Mouse (Mus musculus): ENCODE measurements at regions not wholly inside any gene's neighbourhood (a gene's known extent, or its start where the extent isn't known, plus 50 kb on each side); places are given as distances from the start of the nearest gene placed in this dataset.

DNA sequence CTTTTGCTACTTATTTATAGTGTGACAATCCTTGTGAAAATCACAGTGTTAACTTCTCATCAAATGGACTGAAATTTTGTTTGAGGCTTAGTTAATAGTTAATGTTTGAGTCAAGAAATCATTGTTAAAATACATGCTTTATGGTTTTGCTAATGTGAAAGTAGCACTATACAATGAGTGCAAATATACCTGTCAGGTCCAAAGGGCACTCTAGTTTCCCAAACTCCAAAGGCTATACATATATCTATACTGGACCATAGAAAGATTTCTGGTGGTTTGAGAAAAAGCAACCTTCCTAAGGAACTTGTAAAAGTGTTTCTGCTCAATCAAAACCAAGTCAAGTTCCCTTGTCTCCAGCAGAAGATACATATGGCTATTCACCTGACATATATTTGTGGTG is 258.3 kb upstream of the Dsel start:
- Histone ChIP-seq H3K4me3 (no peak overlapping the region), H3K27me3 (replicated peaks; ENCODE audit: low read depth, poor library complexity, severe bottlenecking) (no peaks in the 10 kb centered on the region), H3K27ac (replicated peaks) (no peak overlapping the region), H3K36me3 (replicated peaks) (no peaks in the 10 kb centered on the region), H3K4me1 (no peaks in the 10 kb centered on the region), H3K9me3 (no peaks in the 10 kb centered on the region)
- DNase-seq (ENCODE audit: low spot score), result no peak

- 98% methylated on average over 1 of the region's 1 CpGs for WGBS
- Histone ChIP-seq H3K36me3 (replicated peaks) (no peaks in the 10 kb centered on the region), H3K9me3 (no peaks in the 10 kb centered on the region)
Observed at GRCm38 (mm10) chr1:112103451-112103850, 238.7 kb upstream of the Dsel start.

GRCm38 (mm10) chr1:112059909-112060308 is 195.2 kb upstream of the Dsel start:
- no peaks in the 10 kb centered on the region for H3K4me1 ChIP-seq
- no peak overlapping the region for H3K27ac ChIP-seq (replicated peaks)
- H3K36me3 ChIP-seq (replicated peaks), result no peaks in the 10 kb centered on the region
- H3K9me3 ChIP-seq, result no peaks in the 10 kb centered on the region
- no peak for DNase-seq (ENCODE audit: low spot score)
- no peak overlapping the region for H3K4me3 ChIP-seq
- no peaks in the 10 kb centered on the region for H3K27me3 ChIP-seq (replicated peaks; ENCODE audit: low read depth, poor library complexity, severe bottlenecking)

More at GRCm38 (mm10) chr1:112103451-112103850, 238.7 kb upstream of the Dsel start:
- no peaks in the 10 kb centered on the region for H3K4me1 ChIP-seq
- DNase-seq (ENCODE audit: low spot score), result no peak
- no peak overlapping the region for H3K4me3 ChIP-seq
- H3K27ac ChIP-seq (replicated peaks), result no peak overlapping the region
- H3K27me3 ChIP-seq (replicated peaks; ENCODE audit: low read depth, poor library complexity, severe bottlenecking), result no peaks in the 10 kb centered on the region

GRCm38 (mm10) chr1:112053926-112054325 is 189.2 kb upstream of the Dsel start:
- Histone ChIP-seq H3K4me1 (no peaks in the 10 kb centered on the region), H3K27me3 (replicated peaks; ENCODE audit: low read depth, poor library complexity, severe bottlenecking) (no peaks in the 10 kb centered on the region)
- WGBS, result 85% methylated on average over 6 of the region's 6 CpGs

GRCm38 (mm10) chr1:112043061-112043460 is 178.3 kb upstream of the Dsel start:
- Histone ChIP-seq H3K36me3 (replicated peaks) (no peaks in the 10 kb centered on the region), H3K4me3 (no peak overlapping the region), H3K4me1 (no peaks in the 10 kb centered on the region), H3K27me3 (replicated peaks; ENCODE audit: low read depth, poor library complexity, severe bottlenecking) (no peaks in the 10 kb centered on the region), H3K27ac (replicated peaks) (no peak overlapping the region), H3K9me3 (no peaks in the 10 kb centered on the region)
- no peak for DNase-seq (ENCODE audit: low spot score)

More at GRCm38 (mm10) chr1:112053926-112054325, 189.2 kb upstream of the Dsel start:
- no peak for DNase-seq (ENCODE audit: low spot score)
- no peak overlapping the region for H3K27ac ChIP-seq (replicated peaks)
- no peak overlapping the region for H3K4me3 ChIP-seq
- H3K36me3 ChIP-seq (replicated peaks), result no peaks in the 10 kb centered on the region
- no peaks in the 10 kb centered on the region for H3K9me3 ChIP-seq

DNA sequence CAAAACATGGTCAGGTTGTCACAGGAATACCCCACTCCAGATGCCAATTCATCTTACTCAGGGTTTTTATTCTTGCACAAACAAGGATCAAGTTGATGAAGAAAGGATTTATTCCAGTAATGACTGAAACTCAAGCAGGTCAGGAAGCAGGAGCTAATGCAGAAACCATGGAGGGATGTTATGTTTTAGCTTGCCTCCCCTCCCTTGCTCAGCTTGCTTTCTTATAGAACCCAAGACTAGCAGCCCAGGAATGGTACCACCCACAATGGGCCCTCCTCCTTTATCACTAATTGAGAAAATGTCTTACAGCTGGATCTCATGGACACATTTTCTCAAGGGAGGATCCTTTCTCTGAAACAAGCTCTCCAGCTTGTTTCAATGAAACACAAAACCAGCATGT is 175.2 kb upstream of the Dsel start:
- no peaks in the 10 kb centered on the region for H3K9me3 ChIP-seq
- H3K4me3 ChIP-seq, result no peak overlapping the region
- H3K4me1 ChIP-seq, result no peaks in the 10 kb centered on the region
- no peak overlapping the region for H3K27ac ChIP-seq (replicated peaks)
- H3K36me3 ChIP-seq (replicated peaks), result no peaks in the 10 kb centered on the region
- no peaks in the 10 kb centered on the region for H3K27me3 ChIP-seq (replicated peaks; ENCODE audit: low read depth, poor library complexity, severe bottlenecking)
- peak; percentile 31 for DNase-seq (ENCODE audit: low spot score)

DNA sequence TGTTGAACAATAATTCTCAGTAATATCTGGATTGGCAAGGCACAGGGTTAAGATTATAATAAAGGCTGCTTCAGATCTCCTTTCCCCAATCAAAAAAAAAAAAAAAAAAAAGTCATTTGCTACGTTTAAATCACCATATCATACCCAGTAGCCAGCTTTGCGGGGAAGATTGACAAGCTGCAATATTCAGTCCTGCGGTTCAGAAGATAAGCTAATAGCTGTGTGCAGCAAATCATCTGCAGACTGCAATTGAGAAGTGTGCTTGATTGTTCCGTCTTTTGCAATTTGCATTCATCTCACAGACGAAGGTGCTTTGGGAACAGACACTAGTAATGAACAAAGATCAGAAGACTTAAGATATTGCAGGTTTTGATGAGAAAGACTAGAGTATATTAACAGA is 163.8 kb upstream of the Dsel start:
- H3K4me1 ChIP-seq, result no peaks in the 10 kb centered on the region
- H3K36me3 ChIP-seq (replicated peaks), result no peaks in the 10 kb centered on the region
- H3K4me3 ChIP-seq, result no peak overlapping the region
- no peaks in the 10 kb centered on the region for H3K9me3 ChIP-seq
- DNase-seq (ENCODE audit: low spot score), result no peak
- no peak overlapping the region for H3K27ac ChIP-seq (replicated peaks)
- 76% methylated on average over 5 of the region's 5 CpGs for WGBS
- no peaks in the 10 kb centered on the region for H3K27me3 ChIP-seq (replicated peaks; ENCODE audit: low read depth, poor library complexity, severe bottlenecking)
